Mouse (Mus musculus) 416B (cell line): ENCODE results near the gene Rnf227.
"Not testable (repeated sequence)": the region's sequence is repeated elsewhere in the genome, so short reads cannot be mapped to it uniquely, and the experiment has no call there.

Source experiments
- DNase-seq: peaks from one replicate; pipeline ENCODE4 v3.0.0; 2011; ENCODE audit warnings: low read depth

Rnf227 gene

DNA sequence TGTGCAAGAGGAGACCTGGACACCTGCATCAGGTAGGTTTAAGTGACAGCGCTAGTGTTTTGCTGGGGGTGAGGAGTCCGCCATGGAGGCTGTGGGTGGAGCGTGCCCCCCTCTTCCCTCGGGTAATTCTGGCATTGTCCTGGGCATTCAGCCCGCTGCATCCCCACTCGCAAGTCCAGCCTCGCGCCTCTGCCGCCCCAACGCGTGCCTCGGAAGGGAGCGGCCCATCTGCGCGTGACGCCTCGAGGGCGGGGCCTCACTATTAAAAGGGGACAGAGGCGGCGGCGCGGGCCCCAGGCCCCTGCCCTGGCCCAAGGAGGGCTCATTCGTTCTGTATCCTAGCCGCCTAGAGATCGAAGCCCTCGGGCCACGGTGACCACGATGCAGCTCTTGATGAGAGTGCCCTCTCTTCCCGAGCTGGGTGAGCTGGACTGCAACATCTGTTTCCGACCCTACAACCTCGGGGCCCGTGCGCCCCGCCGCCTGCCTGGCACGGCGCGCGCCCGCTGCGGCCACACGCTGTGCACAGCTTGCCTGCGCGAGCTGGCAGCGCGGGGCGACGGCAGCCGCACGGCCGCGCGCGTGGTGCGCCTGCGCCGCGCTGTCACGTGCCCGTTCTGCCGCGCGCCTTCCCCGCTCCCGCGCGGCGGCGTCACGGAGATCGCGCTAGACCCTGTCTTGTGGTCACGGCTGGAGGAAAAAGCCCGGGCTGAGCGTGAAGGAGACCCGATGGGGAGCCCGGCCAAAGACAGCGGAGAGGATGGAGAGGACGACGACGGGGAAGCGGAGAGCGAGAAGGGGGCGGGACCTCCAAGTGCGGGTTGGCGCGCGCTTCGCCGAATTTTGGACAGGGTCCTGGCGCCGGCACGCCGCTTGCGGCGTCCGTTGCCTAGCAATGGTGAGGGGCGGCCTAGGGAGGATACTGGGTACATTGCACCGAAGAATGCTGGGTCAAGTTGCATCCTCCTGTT, at the start of gene Rnf227:
TSS of gene Rnf227 (plus strand) at position 301 of the 971 bp plus-strand sequence.
- DNase-seq, result no peak

DNA sequence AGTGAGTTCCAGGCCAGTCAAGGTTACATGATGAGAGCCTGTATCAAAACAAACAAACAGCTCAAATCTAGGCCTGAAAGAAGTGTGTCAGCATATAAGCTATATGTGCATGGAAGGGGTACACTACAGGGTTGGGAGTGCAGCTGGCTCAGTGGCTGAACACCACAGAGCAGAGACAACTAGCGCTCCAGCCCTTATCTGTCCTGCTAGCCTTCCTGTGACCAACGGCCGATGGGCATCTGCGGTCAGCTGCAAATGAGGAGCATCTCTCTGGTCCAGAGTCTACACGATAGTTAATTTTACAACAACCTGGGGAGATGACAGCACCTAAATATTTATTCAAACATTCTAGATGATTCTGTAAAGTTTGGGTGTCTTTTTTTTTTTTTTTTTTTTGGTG, 49.1 kb upstream of the Rnf227 start:
- DNase-seq, result peak; percentile 71

DNA sequence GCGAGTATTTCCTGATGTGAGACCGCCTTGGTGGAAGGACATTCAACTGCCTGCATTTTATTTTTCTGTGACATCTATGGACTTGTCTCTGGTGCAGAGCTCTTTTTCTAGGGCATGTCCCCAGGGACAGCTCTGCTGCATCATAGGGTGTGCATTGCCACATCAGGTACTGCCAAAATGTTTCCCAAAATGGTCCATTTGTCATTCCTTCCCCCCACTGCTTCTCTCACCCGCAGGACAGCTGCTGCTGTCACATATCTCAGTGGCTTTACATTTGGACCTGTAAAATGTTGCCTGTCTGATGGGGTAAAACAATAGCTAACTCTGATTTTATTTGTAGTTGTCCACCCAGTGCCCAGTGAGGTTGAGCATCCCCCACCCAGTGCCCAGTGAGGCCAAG, 45.0 kb upstream of the Rnf227 start:
- DNase-seq, result no peak

DNA sequence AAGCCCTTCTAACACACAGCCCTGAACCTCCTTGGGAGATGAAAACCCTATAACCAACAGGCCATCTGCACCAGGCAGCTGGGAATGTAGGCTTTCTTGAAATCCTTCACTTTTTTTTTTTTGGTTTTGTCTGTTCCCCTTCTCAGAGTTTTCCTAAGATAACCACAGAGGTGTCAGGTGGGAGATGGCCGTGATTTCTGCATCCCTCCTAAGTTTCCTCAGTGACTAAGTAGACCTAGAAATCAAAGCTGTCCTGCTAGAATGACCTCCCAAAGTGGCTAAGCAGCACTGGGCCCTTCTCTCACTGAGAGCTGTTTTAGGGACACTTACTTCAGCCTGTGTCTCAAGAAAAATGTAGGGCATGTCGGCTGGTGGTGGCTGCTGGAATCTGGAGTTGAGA, 42.5 kb upstream of the Rnf227 start:
- no peak for DNase-seq

DNA sequence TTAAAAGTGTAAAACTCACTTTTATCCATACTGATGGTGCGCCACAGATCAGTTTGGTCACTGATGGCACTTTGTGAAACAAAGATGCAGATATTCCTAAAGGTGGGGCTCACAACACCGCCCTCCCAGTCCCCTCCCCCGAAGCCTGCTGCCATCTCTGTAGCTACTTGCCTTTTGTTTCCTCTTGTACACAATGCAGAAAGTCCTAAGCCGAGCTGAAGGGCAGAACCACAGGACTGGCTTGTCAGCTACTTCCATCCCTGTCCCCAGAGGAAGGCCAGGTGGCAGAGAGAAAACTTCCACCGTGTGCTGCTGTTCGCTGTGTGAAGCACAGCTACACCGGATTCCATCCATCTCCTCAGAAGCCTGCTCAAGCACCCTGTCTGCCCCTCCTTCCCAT, 42.0 kb upstream of the Rnf227 start:
- DNase-seq, result no peak

DNA sequence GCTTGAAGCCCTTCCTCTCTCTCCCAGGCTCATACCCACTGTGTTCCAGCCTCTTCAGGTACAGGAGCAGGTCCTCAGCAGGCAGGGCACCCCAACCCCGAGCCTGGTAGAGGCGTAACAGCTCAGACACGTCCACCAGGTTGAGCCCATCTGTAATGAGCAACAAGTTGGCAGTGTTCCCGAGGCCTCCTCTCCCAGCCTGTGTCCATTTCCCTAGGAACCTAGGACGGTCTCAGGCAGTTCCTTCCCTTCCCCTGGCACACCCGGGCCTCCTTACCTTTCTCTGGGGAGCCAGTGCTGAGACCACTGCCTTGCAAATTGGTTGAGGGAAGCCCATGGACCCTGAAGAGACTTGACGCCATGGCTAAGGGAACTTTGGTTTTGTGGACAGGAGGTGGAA, 37.4 kb upstream of the Rnf227 start:
- DNase-seq, result no peak

DNA sequence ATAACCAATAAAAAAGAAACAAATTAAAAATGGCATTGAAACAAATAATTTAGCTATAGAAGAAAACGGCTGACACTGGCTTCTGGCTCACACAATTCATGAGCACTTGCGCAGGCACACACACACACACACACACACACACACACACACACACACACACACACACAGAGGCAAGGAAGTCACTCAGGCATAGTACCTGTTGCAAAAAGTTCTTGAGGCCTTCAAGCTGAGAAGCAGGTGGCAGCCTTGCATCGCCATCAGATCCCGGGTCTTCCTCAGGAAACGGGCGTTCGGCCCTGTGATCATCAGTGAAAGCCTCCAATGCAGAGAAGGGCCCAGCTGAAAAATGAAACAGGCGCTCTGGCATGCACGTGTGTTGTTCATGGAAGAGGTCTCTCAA, 35.0 kb upstream of the Rnf227 start:
- DNase-seq, result no peak

DNA sequence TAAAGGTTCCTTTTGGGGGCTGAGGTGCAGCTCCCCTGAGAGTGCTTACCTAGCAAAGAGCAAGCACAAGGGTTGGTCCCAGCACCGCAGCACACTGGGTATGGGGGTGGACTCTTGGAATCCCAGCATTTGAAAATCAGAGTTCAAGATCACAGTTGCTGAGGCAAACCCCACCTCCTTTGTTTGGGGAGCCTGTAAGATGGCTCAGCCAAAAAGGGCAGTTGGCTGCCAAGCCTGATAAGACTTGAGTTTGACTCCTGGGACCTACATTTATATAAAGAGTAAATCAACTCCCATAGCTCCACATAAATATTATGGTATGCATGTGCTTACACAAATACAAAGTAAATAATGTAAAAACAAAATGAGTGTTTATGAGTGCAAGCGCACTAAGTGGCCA, 34.2 kb upstream of the Rnf227 start:
- no peak for DNase-seq

DNA sequence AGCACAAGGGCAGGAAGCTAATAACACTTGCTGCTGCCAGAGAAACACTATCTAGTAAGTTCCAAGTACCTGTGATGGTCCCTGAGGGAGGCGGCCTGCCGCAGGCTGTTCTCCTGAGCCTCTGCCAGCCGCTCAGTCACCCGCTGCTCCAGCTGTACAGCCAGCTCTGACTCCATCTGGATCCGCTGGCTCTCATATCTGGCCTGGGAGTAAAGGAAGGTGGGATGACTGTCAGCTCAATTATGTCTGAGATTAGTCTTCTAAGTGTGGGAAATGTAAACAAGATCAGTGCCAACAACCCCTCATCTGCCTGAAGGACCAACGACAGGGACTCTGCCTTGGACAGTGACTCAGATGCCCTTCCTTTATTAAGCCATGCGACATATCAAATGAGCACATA, 29.0 kb upstream of the Rnf227 start:
- no peak for DNase-seq

DNA sequence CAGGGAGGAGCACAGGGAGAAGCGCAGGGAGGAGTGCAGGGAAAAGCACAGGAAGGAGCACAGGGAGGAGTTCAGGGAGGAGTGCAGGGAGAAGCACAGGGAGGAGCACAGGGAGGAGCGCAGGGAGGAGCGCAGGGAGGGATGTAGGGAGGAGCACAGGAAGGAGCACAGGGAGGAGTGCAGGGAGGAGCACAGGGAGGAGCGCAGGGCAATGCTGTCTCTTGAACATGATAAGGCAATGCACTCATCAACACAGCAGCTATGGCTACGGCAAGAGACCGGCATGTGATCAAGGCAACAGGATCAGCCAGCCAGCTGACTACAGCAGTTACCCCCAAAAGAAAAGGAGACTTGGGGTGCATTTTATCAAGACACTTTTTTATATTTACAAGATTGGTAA, 23.9 kb upstream of the Rnf227 start:
- DNase-seq, result no peak

DNA sequence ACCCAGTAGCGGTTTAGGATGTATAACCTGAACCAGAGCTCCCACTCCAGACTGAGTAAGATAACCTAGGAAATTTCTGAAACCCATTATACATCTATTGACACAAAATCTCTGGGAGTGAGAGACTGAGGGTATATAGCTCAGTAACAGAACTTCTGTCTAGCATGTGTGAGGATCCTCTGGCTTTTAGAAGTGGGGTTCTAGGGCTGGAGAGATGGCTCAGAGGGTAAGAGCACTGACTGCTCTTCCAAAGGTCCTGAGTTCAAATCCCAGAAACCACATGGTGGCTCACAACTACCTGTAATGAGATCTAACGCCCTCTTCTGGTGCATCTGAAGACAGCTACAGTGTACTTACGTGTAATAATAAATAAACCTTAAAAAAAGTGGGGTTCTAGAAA, 22.3 kb upstream of the Rnf227 start:
- DNase-seq, result not testable (repeated sequence)

DNA sequence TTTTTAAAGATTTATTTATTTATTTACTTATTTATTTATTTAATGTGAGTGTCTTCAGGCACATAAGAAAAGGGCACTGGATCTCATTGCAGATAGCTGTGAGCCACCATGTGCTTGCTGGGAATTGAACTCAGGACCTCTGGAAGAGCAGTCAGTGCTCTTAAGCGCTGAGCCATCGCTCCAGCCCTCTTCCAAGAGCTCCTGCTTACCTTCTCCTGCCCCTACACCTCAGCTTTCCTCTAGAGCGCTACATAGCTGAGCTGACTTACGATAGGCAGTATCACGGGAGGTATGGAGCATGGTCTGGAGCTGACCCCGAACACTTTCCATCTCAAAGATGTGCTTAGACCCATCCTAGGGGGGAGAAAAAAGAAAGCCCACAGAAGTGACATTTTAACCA, 18.7 kb upstream of the Rnf227 start:
- DNase-seq, result no peak

DNA sequence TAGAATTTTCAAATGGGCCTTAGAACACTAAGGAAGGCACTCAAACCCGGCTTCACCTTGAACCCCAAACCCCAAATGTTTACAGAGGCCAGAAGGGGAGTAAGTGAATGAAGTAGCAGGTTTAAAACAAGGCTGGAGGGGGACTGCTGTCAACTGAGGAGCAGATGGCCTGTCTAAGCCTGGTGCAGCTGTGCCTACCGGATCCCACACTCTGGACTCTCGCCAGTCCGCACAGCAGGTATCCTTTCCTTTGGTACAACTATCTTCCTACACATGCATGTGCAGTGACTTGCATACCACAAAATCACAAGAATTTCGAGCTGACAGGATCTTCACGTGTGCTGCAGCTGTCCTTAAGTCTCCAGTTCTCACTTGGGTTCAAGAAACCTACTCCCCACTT, 18.3 kb upstream of the Rnf227 start:
- peak; percentile 33 for DNase-seq

DNA sequence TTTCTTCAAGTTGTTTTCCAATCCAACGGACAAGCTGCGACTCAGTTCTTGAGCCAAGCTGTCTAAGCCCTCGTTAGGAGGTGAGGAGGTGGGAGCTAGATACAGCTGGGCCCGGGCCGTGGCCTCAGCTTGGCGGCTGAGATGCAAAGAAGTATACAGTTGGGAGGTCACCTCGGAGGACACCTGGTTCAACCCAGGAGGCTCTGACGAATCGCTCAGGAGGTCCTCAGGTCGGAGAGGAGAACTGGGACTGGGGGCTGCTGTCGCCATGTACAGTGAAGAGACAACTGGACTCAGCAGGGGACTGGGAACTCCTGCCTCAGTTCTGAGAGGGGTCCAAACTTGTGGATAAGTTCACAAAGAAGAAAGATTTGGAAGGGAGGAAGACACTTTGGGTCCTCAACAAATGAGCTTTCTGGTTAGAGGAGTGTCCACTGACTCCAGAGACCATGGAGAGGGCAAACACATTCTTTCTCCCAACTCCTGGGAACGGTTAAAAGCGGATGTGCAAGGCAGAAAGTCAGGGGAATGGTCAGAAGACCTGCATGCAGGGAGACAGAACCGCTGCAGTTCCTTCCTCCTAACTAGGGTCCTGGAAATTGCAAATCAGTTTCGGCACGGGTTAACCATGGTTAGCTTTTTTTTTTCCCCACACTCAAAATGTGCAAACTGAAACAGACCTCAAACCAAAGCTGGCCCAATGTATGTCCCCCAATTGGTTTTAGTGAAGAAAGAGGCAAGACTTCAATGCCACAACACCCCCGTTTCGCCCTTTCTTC, 17.4 kb upstream of the Rnf227 start:
- peak; percentile 48 for DNase-seq

DNA sequence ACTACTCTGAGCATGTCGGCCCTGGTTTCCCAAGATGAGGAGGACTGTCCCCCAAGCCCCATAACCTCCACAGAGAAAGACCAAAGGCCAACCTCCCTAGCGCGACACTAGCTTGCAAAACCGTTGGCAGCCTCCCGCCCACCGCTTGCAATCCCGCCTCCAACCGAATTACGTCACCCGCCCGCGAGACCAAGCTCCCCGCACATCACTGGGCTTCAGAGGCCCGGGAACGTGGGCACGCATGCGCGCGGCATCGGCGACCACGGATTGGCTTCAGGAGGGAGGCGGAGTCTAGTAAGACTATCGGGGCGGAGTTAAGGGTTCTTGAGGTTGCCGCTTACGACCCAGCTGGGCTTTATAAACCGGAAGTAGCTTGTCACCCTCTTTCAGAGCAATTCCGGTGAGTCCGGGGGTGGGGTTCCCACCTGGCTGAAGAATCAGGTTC, 16.6 kb upstream of the Rnf227 start, which contains the start of the genes Cntrob and Trappc1:
TSS of gene Cntrob (minus strand) at position 109 of the 445 bp plus-strand sequence.
TSS of gene Trappc1 (plus strand) at position 314 of the 445 bp plus-strand sequence.
- DNase-seq, result peak; percentile 100

DNA sequence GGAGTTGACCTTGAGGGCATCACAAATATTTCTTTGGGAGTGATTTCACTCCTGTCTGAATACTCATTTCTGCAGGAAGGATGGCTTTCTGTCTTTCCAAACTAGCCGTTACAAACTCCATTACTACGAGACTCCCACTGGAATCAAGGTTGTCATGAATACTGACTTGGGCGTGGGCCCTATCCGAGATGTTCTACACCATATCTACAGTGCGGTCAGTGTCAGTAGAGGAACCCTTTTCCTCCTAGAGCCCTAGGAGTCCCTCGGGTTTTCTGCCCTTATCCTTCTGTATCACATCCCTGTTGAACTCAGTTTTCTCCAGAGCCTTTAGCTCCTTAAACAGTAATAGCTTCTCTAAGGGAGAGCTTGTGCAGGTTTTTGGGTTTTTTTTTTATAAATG, 15.5 kb upstream of the Rnf227 start:
- DNase-seq, result no peak

DNA sequence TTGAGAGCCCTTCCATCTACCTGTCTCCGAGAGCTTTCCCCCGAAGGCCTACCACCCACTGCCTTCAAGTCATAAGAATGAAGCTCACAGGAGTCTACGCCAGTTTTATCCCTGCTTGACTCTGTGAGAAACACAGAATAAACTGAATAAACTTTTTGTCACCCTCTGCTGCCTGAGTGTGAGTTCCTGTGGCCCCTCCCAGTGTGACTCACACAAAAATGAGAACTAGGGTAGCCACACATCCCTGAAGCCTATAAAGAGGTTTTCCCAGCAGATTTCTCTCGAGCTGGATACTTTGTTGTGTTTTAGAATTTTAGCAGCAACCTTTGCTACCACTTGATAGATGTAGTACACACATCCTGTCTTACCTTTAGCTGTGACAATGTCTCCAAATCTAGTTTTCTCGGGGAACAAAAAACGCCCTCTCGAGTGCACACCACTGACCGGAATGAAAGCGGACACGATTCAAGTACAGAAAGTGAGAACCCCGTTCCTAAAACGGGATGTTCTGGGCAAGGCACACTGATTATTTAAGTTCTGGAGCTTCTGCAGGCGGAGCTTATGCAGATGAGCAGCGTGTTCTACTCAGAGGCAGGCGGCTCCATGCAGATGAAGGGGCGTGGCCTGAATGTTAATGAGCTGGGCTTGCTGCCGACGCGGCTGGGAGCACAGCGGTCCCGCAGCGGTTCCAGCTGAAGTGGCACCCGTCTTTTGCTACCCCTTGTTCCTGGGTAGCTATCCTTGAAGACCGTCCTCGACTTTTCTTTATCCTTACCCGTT, 14.4 kb upstream of the Rnf227 start, which contains the start of gene Kcnab3:
TSS of gene Kcnab3 (plus strand) at position 631 of the 780 bp plus-strand sequence.
- DNase-seq, result peak; percentile 96

DNA sequence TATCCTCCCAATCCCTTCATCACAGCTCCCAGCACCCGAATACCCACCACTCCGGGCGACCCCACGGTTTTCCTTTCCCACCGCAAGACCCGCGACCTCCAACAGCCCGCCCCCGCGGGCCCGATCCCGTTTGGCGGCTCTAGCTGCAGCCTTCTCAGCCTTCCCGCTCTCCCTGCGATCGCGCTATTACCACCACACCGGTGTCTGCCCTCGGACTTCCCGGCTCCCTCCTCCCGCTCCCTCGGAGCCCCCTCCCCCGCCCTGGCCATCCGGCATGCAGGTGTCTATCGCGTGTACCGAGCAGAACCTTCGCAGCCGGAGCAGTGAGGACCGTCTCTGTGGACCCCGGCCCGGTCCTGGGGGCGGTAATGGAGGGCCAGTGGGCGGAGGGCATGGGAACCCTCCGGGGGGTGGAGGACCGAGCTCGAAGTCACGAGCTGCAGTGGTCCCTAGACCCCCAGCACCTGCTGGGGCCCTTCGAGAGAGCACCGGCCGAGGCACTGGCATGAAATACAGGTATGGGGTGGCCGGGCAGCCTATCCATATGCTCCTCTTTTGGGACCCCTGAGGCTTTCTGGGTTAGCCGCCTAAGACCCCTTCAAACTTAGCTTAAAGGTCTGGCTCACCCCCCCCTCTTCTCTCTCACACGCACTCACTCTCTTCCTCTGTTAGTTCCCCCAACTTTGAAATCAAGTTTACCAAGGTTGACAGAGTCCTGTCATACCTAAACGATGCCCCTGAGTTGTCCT, 13.7 kb upstream of the Rnf227 start:
- DNase-seq, result no peak

DNA sequence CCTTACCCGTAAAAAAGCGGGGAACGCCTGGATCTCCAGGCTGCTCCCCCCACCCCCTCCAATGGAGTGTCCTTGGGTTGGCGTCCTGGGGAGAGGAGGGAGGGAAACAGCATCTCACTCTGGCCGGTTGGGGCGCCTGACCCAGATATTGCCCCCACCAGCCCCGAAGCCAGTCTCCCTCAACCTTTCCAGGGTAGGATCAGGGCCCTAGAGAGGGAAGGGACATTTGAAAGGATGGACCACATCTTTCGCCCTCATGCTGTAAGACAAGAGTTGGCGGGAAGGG, 13.2 kb upstream of the Rnf227 start:
- no peak for DNase-seq

DNA sequence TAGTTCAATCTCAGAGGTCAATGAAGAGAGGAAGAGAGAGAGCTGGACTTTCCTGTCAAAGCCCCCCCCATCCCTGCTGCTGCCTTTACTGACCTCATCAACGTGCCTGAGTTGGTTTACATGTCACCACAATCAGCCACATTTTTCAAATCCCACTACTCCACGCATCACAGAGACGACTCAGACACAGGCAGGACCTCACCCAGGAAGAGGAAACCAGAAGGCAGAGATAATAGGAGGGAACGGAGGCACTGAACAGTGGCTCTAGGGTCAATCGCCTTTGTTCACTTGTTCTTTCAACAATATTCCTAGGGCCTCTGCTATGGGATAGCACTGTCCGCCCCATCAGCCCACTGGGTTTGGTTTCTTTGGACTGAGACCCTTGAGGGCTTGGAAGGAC, 12.6 kb upstream of the Rnf227 start:
- DNase-seq, result no peak

DNA sequence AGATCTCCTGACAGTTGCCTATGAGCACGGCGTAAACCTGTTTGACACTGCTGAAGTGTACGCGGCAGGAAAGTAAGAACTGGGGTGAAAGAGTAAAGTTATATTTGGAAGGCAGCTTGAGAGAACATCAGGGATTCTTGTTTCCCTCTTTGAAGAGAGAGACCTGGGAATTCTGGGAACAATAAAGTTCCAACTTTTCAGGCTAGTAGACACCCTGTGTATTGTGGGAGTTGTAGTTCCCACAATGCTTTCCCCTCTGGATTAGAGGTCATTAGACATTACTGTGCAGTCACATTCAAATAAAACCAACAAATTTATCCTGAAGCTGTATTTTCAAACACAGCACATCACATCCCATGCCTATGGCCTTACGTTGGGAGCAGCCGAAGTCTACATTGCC, 11.7 kb upstream of the Rnf227 start:
- no peak for DNase-seq

DNA sequence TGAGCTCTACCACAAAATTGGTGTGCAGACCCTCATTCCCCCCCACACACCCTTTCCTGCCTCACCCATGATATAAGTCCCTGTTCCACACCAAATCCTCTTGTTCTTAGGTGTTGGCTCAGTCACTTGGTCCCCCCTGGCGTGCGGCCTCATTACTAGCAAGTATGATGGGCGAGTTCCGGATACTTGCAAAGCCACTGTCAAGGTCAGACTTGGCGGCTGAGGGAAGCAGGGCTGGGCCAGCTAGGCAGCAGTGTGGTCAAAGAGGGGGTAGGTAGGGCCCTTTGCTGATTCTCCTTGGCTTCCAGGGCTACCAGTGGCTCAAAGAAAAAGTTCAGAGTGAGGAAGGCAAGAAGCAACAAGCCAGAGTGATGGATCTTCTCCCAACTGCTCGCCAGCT, 9.1 kb upstream of the Rnf227 start:
- DNase-seq, result peak; percentile 87
